Mouse (Mus musculus) limb, embryonic 13.5 days (tissue): Measurements from ENCODE around the gene Plch2. TPM values are rescaled to one million over a fixed set of nuclear protein-coding genes. Genes with fewer than 3 reads are reported as not detected.

ENCODE experiments used
- ATAC-seq: fragments of 200-750 bp; cut with Nextera tagmentation; 2 replicates; pipeline ENCODE4 v1.8.0; 2017; ENCODE audit warnings: low read depth, moderate number of reproducible peaks, moderate TSS enrichment; ENCODE audit not compliant: low FRiP score
- H3K27ac ChIP-seq: fragments of 300-500 bp; sonication (generic); 2 replicates; pipeline ENCODE4 v1.5.1; 2015; ENCODE audit warnings: inconsistent platforms, mild to moderate bottlenecking, moderate library complexity
- H3K27me3 ChIP-seq: fragments of 300-500 bp; sonication (generic); 2 replicates; pipeline ENCODE4 v1.6.1; 2015; ENCODE audit warnings: mild to moderate bottlenecking, inconsistent platforms
- H3K36me3 ChIP-seq: fragments of 300-500 bp; sonication (generic); 2 replicates; pipeline ENCODE4 v1.6.1; 2015; ENCODE audit warnings: inconsistent platforms, mild to moderate bottlenecking, moderate library complexity
- H3K4me1 ChIP-seq: fragments of 300-500 bp; sonication (generic); 2 replicates; pipeline ENCODE4 v1.6.1; 2015; ENCODE audit warnings: inconsistent platforms
- H3K4me2 ChIP-seq: fragments of 300-500 bp; sonication (generic); replicated peaks from 2 replicates; pipeline ENCODE4 v1.6.1; 2015; ENCODE audit warnings: inconsistent platforms, mild to moderate bottlenecking, moderate library complexity
- H3K4me3 ChIP-seq: fragments of 300-500 bp; sonication (generic); 2 replicates; pipeline ENCODE4 v1.5.1; 2015; ENCODE audit warnings: moderate library complexity, mild to moderate bottlenecking, inconsistent platforms
- H3K9ac ChIP-seq: fragments of 300-500 bp; sonication (generic); 2 replicates; pipeline ENCODE4 v1.6.1; 2015; ENCODE audit warnings: mild to moderate bottlenecking, inconsistent platforms
- H3K9me3 ChIP-seq: fragments of 300-500 bp; sonication (generic); 2 replicates; pipeline ENCODE4 v1.6.1; 2016; ENCODE audit warnings: inconsistent platforms
- WGBS: fragments of 180-500 bp; shearing (Covaris S2); methylation state at CpG from one replicate; pipeline ENCODE4 v1.1.7; 2015; 5-methylcytosine and 5-hydroxymethylcytosine counted together
- polyA plus RNA-seq: library from polyadenylated mRNA; unstranded; fragments of >200 nt; fragmentation: Nextera tagmentation; extraction: Ambion mirVana; gene quantifications from 2 replicates; pipeline ENCODE4 v1.2.1, GENCODE M21; 2015

Gene Plch2
- polyA plus RNA-seq, 1 experiment from 2014 or later: 4.1 TPM

DNA sequence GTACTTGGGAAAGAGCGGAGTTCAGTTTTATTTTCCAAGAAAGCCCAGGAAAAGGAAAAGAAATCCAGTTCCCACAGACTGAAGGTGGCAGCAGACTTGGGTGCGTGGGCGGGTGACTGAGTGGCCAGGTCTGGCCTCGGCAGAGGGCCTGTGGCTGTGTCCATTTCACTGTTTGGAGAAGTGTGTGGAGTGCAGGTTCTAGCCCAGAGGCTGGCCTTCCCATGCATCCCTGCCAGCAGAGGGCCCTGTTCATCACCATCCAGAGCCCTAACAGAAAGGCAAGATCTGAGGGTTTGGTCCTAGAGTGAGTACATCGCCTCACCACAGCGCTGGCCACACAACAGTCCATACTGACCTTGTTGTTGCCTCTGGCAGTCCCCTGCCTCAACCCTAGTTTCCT is 12.6 kb upstream of the Plch2 start:
- Histone ChIP-seq H3K27ac (no peak overlapping the region), H3K36me3 (peaks cover 62% of the 10 kb centered on the region), H3K4me2 (no peak overlapping the region), H3K27me3 (no peaks in the 10 kb centered on the region), H3K9ac (no peak overlapping the region), H3K9me3 (no peaks in the 10 kb centered on the region), H3K4me3 (no peak overlapping the region), H3K4me1 (peaks cover 21% of the 10 kb centered on the region)
- ATAC-seq: no peak
- WGBS: 80% methylated on average over 6 of the region's 6 CpGs

DNA sequence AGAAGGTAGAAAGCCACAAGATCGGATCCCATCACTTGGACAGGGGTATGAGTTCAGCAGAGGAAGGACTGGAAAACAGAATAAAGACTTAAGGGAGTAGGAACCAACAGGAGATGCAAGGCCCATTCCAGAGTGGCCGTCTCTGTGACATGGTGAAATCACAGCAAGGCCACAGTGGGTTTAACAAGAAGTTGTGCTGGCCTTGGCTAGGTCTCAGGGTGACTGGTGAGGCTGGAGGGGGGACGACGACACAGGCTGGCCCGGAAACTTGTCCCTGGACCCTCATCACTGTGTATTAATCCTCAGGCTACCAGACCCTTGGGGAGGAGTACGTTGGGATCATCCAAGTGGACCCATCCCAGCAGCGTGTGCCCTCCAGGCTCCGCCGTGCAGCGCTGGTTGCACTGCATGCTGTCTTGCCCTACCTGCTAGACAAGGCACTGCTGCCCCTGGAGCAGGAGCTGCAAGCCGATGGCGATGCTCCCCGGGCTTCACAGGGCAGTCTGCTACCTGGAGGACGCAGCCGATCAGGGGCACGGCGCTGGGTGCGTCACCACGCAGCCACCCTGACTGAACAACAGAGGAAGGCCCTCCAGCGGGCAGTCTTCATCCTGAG is 11.9 kb upstream of the Plch2 start:
- Histone ChIP-seq H3K36me3 (peaks cover 55% of the 10 kb centered on the region), H3K27ac (no peak overlapping the region), H3K4me1 (peaks cover 21% of the 10 kb centered on the region), H3K9me3 (no peaks in the 10 kb centered on the region), H3K4me3 (0 out of 2 replicates have a peak overlapping the region, but pooled peaks have one; percentile 74), H3K27me3 (no peaks in the 10 kb centered on the region), H3K4me2 (peak overlapping the region; percentile 87), H3K9ac (peak overlapping the region; percentile 25)
- WGBS: 94% methylated on average over 20 of the region's 20 CpGs
- ATAC-seq: no peak

DNA sequence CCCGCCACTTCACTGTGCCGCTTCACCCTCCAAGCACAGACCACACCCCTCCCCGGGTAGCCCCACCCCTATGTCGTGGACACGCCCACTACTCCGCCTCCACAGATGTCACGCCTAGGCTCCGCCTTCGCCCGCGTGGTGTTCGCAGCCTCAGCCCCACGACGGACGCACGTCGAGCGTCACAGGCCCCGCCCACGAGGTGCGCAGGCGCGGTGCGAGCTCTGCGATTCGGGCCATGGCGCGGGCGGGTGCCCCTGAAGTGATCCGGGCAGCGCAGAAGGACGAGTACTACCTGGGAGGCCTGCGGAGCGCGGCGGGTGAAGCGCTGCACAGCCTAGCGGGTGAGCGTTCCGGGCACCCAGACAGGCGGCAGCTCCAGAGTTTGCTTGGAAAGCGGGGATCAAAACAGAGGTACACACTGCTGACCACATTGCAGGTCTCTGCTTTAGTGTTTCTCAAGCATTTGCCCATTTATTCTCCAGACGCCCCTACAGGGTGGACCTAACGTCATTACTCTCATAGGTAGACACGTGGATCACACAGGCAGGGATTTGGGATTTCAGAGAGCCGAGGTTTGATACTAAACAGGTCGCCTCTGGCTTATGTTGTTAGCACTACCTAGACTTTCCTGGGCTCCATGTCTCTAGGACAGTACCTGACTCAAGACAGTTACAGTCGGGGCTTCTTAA is 10.4 kb upstream of the Plch2 start, which contains the start of gene Pex10:
Gene Pex10 (plus strand): TSS at position 183 of the 689 bp plus-strand sequence.
- 0 out of 2 replicates have a peak, but pooled peaks cover 1% of the 10 kb centered on the region for H3K27me3 ChIP-seq
- peak within 1 kb of the TSS; percentile 74 for H3K4me3 ChIP-seq
- H3K36me3 ChIP-seq: peaks cover 40% of the 10 kb centered on the region
- peaks cover 21% of the 10 kb centered on the region for H3K4me1 ChIP-seq
- H3K9ac ChIP-seq: peak within 1 kb of the TSS; percentile 88
- H3K4me2 ChIP-seq: peak within 1 kb of the TSS; percentile 87
- peak; percentile 93 for ATAC-seq
- H3K27ac ChIP-seq: peak within 1 kb of the TSS; percentile 74
- no peaks in the 10 kb centered on the region for H3K9me3 ChIP-seq
- WGBS: under 1% methylated on average over 48 of the region's 48 CpGs

DNA sequence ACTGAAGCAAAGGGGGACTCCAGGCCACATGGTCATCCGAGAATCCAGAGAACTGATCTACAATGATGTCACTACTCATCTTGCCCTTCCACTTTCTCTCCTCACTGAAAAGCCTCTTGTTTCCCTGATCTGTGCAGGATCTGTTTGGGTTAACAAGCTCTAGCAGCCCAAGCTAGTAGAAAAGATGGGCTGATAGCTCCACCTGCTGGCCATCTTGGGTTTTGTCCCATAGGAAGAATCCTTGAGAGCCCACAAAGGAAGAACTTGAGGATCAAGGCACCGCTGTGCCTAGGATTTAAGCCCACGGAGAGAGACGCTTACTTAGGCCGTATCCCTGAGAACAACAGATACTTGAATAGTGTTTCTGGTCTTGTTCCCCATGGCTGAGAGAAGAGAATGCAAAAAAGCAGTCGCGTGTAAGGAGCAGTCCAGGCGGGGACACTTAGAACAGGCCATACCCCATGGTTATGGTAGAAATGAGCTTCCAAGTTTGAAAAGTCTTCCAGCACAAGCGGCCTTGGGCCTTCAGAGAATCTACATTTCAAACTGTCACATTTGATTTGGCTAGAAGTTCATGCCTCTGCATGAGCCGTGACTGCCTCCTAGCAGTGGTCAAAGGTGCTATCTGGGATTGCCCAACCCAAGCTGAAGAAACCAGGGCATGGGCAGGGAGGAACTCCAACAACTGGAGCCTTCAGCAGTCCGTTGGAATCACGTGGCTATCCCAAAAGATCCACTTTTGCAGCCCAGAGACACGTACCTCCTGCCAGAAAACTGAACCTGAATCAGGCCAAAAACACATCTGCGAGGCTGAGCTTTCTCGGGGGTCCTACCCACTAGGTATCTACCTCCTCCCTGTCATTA is 9.6 kb upstream of the Plch2 start:
- Histone ChIP-seq H3K9ac (peak overlapping the region; percentile 51), H3K4me2 (peak overlapping the region; percentile 87), H3K36me3 (peaks cover 32% of the 10 kb centered on the region), H3K27ac (peak overlapping the region; percentile 74), H3K4me3 (peak overlapping the region; percentile 74), H3K27me3 (0 out of 2 replicates have a peak, but pooled peaks cover 2% of the 10 kb centered on the region), H3K9me3 (no peaks in the 10 kb centered on the region), H3K4me1 (peaks cover 21% of the 10 kb centered on the region)
- 3% methylated on average over 15 of the region's 15 CpGs for WGBS
- ATAC-seq: peak; percentile 35

DNA sequence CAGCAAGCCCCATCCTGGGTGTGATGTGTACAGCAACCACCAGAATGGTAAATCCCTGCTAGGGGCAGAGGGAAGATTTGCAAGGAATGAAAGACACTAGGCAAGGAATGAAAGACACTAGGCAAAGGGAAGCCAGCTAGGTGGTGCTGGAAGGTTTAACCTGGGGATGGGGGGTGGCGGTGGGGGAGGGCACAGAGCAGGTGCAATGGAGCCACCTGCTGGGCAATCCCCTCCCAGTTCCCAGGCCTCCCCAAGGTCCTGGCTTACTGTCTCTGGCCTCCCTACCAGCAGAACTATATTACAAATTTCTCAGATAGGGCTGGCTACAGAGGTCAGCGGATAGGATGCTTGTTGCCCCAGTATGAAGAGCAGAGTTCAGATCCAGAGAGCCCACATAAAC is 7.9 kb upstream of the Plch2 start:
- Histone ChIP-seq H3K4me2 (no peak overlapping the region), H3K9me3 (no peaks in the 10 kb centered on the region), H3K9ac (no peak overlapping the region), H3K27me3 (0 out of 2 replicates have a peak, but pooled peaks cover 2% of the 10 kb centered on the region), H3K36me3 (peaks cover 15% of the 10 kb centered on the region), H3K27ac (0 out of 2 replicates have a peak overlapping the region, but pooled peaks have one; percentile 48), H3K4me1 (peaks cover 21% of the 10 kb centered on the region), H3K4me3 (no peak overlapping the region)
- ATAC-seq: no peak
- WGBS: 62% methylated on average over 2 of the region's 2 CpGs

DNA sequence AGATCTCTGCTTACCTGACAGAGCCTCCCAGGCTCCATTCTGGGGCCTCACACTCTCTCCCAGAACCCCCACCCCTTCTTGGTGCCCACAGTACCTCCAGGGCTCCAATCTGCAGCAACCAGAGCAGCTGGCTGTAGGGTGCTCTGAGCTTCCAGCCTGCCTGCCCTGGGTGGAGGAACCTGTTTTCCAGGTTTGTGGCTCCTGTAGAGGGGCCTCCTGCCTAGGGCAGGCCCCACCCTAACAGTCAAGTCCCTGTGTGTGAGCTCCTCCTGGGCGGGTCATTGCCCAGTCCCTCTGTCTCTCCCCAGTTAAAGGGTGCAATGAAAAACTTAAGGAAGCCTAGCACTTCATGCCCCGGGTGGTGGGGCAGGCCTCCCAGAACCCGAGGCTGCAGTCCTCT is 7.3 kb upstream of the Plch2 start:
- peaks cover 9% of the 10 kb centered on the region for H3K36me3 ChIP-seq
- WGBS: 31% methylated on average over 3 of the region's 3 CpGs
- H3K4me3 ChIP-seq: no peak overlapping the region
- no peak for ATAC-seq
- peaks cover 21% of the 10 kb centered on the region for H3K4me1 ChIP-seq
- 0 out of 2 replicates have a peak, but pooled peaks cover 2% of the 10 kb centered on the region for H3K27me3 ChIP-seq
- H3K27ac ChIP-seq: peak overlapping the region; percentile 48; the same call in 1 of the 2 replicates
- H3K9ac ChIP-seq: 0 out of 2 replicates have a peak overlapping the region, but pooled peaks have one; percentile 35
- H3K4me2 ChIP-seq: no peak overlapping the region; the same call in 1 of the 2 replicates
- H3K9me3 ChIP-seq: no peaks in the 10 kb centered on the region

DNA sequence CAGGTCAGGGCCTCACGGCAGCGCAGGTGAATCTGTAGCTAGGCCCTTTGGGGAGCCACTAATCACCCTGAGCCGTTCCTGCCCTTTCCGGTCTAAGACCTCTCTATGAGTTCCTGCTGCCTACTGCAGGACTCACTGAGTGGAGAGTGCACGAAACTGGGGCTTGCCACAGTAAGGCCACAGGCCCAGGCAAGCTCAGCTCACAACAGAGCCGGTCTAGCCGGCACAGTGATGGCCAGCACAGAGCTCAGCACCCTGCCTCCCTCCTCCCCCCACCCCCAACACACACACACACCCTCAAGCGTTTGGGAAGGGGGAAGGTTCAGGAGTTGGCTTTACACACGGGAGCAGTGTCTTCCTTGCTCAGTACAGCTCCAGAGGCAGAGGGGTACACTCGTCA is 1.7 kb upstream of the Plch2 start:
- H3K9me3 ChIP-seq: no peaks in the 10 kb centered on the region
- WGBS: 39% methylated on average over 10 of the region's 10 CpGs
- peaks cover 22% of the 10 kb centered on the region for H3K4me1 ChIP-seq
- 0 out of 2 replicates have a peak, but pooled peaks cover 2% of the 10 kb centered on the region for H3K27me3 ChIP-seq
- H3K4me3 ChIP-seq: no peak overlapping the region
- H3K36me3 ChIP-seq: no peaks in the 10 kb centered on the region
- H3K9ac ChIP-seq: 0 out of 2 replicates have a peak overlapping the region, but pooled peaks have one; percentile 4
- ATAC-seq: no peak
- no peak overlapping the region for H3K27ac ChIP-seq
- H3K4me2 ChIP-seq: no peak overlapping the region

DNA sequence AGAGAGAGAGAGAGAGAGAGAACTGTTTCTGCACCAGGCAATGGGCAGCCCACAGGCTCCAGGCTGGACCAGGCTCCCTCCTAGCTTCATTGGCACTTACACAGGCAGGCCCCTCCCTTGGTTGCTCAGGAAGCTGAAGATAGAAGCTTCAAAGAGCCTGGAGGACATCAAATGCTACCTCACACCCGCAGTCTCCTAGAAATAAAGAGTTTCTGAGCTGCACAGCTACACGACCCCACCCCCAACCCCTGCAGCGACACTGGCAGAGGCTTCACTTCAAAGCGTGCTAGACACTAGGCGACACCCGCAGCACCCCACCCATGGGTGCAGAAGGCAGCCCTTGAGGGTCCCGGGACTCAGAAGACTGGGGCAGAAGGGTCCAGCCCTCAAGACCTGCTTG is 6.5 kb downstream of the Plch2 start:
- WGBS: 65% methylated on average over 7 of the region's 7 CpGs
- Histone ChIP-seq H3K27ac (no peak overlapping the region), H3K4me2 (no peak overlapping the region), H3K9ac (no peak overlapping the region), H3K9me3 (no peaks in the 10 kb centered on the region), H3K36me3 (no peaks in the 10 kb centered on the region), H3K27me3 (peaks cover 42% of the 10 kb centered on the region), H3K4me1 (no peaks in the 10 kb centered on the region), H3K4me3 (no peak overlapping the region)
- no peak for ATAC-seq

DNA sequence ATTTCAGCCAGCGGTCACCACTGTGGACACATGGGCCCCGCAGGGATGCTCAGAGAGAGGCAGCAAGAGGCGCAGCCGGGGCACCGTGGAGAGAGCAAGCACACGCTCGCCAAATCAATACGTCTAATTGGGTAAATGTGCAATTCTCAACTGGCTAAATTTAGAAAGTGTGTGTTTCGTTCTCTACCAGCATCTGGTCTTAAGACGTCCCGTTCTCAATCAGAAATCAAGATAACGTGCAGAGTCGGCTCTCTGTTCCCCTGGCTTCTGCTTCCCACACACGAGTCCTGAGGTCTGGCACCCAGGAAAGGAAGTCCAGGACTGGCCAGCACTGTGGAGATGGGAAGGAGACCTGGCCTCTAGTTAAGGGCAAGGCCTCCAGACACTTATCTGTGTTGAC is 9.9 kb downstream of the Plch2 start:
- Histone ChIP-seq H3K4me3 (no peak overlapping the region), H3K9me3 (no peaks in the 10 kb centered on the region), H3K4me1 (peaks cover 10% of the 10 kb centered on the region), H3K27me3 (peaks cover 76% of the 10 kb centered on the region), H3K36me3 (no peaks in the 10 kb centered on the region), H3K9ac (no peak overlapping the region), H3K27ac (no peak overlapping the region), H3K4me2 (no peak overlapping the region)
- 82% methylated on average over 14 of the region's 14 CpGs for WGBS
- ATAC-seq: no peak

DNA sequence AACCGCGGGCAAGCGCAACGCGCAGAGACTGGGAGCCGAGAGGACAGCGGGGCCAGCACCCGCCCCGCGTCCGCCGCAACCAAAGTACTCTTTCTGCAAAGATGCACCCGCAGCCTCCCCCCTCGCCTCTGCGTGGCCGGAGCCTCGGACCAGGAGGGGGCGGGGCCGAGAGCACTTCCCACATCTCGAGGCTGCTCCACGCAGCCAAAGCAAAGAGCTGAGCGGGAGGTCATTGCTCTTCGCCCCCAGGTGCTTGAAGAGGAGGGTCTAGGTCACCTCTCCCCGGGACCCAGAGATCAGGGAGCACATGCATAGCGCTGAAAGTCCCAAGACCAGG is 13.3 kb downstream of the Plch2 start:
- H3K4me1 ChIP-seq: peaks cover 10% of the 10 kb centered on the region
- peak overlapping the region; percentile 59 for H3K9ac ChIP-seq
- H3K27me3 ChIP-seq: peaks cover 83% of the 10 kb centered on the region
- no peaks in the 10 kb centered on the region for H3K9me3 ChIP-seq
- H3K36me3 ChIP-seq: no peaks in the 10 kb centered on the region
- ATAC-seq: no peak
- peak overlapping the region; percentile 45 for H3K4me3 ChIP-seq
- under 1% methylated on average over 25 of the region's 25 CpGs for WGBS
- peak overlapping the region; percentile 83 for H3K4me2 ChIP-seq
- no peak overlapping the region for H3K27ac ChIP-seq

DNA sequence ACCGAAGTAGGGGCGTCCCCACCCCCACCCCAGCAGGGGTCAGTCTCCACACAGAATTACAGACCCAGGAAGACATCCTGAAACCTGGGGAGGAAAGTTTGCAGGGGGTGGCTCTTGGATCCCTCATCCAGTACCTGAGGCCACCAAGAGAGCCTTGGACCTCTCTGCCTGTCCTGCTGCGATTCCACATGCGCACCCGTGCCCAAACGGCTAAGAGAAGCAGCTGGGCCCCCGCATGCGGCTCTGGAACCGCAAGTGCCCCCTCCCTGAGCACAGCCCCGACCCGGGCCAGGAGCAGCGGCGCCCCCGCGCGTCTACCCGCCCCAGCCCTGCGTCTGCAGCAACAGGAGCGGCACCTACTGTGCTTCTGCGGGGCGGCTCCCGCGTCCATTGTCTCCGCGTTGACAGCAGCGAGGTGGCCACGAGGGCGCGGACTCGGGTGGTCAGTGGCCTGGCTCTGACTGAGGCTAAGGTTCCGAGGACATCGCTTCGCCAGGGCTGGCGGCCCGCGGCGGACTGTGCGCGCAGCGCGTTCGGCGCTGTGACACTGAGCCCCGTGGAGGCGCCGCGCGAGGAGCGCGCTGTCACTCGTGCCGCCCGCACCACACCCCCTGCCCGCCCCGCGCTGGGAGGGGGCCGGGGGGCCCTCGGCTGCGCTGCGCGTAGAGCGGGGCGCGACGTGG is 13.8 kb downstream of the Plch2 start:
- H3K4me2 ChIP-seq: peak overlapping the region; percentile 83
- H3K36me3 ChIP-seq: no peaks in the 10 kb centered on the region
- ATAC-seq: no peak
- no peak overlapping the region for H3K27ac ChIP-seq
- H3K4me3 ChIP-seq: peak overlapping the region; percentile 45
- WGBS: 2% methylated on average over 65 of the region's 65 CpGs
- H3K4me1 ChIP-seq: peaks cover 10% of the 10 kb centered on the region
- no peaks in the 10 kb centered on the region for H3K9me3 ChIP-seq
- H3K27me3 ChIP-seq: peaks cover 87% of the 10 kb centered on the region
- peak overlapping the region; percentile 59 for H3K9ac ChIP-seq
